Mouse (Mus musculus): ENCODE measurements around the gene Abcd1. TPM values are rescaled to one million over a fixed set of nuclear protein-coding genes. Genes with fewer than 3 reads are reported as not detected.
"Not testable (repeated sequence)": the region's sequence is repeated elsewhere in the genome, so short reads cannot be mapped to it uniquely, and the experiment has no call there.

Gene Abcd1
- total RNA-seq, 2 experiments from 2014 or later, result 15.8 to 16.0 TPM

DNA sequence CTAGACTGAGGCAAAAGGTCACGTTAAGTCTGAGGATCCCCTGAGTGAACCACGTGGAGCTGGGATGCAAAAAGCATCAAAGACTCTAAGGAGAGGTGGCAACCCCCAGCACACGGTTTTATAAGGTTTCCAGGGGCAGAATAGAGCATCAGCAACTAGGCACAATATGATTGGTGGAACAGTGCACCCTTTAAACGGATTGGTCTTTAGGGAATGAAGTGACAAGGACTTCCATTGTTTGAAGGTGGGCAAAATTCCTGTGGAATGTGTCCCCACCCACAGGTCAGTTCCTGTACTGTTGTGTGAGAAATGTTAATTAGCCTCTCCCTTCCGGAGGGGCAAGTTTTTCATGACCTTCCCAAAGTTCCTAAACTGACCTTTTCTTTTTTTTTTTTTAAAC is 22.8 kb downstream of the Abcd1 start:
- no peak for DNase-seq (ENCODE audit: low spot score in 2 of 2)

DNA sequence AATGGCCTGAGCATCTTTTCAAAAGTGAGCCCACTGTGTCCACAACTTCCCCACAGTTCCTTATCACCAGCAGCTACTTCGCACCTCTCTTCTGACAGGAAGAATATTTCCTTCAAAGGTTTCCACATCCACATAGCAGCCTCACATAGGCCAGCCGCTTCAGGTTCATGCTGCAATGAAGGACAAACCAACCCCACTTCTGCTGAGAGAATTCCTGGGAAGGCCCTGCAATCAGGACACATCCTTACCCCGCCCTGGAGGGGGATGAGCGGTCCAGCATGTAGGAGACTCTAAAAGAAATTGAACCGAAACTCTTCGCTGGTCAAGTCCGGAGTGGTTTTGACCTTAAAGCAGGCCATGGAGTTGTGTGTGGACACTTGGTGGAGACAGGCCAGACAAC is 23.4 kb downstream of the Abcd1 start:
- DNase-seq (ENCODE audit: low spot score in 2 of 2), result not testable (repeated sequence)

GRCm38 (mm10) chrX:73744774-73745481 is 28.5 kb downstream of the Abcd1 start:
- DNase-seq (ENCODE audit: low spot score in 2 of 2), result no peak

GRCm38 (mm10) chrX:73748977-73749376 is 32.6 kb downstream of the Abcd1 start:
- no peak for DNase-seq (ENCODE audit: low spot score in 2 of 2)

DNA sequence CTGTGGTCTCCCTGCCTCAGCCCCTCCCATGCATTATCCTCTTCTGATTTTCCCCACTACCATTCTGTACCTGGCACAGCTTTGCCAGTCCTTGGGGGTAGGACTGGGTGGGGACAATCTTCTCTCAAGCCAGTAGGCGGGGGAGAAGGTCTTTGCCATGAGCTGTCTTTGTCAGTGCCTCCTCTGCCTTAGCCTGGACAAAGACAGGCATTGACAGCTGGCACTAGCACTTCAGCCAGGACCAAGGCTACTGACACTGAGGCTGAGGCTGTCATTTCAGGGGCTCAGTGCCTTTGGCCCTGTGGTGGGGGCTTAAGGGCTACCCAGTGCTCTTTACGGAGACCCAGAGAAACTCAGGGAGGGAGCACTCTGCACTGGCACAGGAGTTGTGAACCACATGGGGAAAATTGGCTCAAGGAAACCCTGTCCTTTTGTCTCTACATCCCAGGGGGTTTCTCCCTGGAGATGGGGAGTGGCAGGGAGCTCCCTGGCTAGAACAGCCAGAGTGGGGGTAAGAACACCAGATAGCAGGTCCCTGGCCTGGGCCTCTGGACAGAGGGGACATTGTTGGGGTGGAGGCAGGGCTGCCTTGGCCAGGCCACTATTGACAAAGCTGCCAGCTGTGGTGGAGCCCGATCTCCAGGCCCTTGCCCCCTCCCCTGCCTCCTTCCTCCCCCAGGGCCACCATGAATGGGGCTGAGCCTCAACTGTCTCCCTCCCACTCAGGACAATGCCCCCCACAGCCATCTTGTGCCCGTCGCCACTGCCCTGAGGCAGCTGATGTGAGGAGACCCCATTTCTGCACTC is 40.1 kb downstream of the Abcd1 start, which contains the start of gene Plxnb3:
Gene Plxnb3, plus strand, starts transcription at position 757 of the 807 bp plus-strand sequence.
- DNase-seq (ENCODE audit: low spot score in 2 of 2), result peak in 1 of 2 experiments; percentile 18

DNA sequence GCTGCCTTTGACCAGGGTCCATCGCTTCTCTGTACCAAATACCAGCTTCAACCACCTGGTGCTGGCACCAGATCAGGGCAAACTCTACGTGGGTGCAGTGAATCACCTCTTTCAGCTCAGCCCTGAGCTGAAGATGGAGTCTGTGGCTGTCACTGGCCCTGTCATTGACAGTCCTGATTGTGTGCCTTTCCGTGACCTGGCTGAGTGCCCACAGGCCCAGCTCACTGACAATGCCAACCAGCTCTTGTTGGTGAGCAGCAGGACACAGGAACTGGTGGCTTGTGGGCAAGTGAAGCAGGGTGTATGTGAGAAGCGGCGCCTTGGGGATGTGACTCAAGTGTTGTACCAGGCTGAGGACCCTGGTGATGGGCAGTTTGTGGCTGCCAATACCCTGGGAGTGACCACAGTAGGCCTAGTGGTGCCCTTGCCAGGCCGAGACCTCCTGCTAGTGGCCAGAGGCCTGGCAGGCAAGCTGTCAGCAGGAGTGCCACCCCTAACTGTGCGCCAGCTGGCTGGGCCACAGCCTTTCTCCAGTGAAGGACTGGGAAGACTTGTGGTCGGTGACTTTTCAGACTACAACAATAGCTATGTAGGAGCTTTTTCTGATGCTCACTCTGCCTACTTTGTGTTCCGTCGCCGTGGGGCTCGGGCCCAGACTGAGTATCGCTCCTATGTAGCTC is 42.4 kb downstream of the Abcd1 start:
- DNase-seq (ENCODE audit: low spot score in 2 of 2), result peak; percentile 22 to 41

GRCm38 (mm10) chrX:73765311-73765710 is 48.9 kb downstream of the Abcd1 start:
- no peak for DNase-seq (ENCODE audit: low spot score in 2 of 2)

- DNase-seq (ENCODE audit: low spot score in 2 of 2), result peak in 1 of 2 experiments; percentile 26
Measured at GRCm38 (mm10) chrX:73767267-73767666, 50.9 kb downstream of the Abcd1 start.

DNA sequence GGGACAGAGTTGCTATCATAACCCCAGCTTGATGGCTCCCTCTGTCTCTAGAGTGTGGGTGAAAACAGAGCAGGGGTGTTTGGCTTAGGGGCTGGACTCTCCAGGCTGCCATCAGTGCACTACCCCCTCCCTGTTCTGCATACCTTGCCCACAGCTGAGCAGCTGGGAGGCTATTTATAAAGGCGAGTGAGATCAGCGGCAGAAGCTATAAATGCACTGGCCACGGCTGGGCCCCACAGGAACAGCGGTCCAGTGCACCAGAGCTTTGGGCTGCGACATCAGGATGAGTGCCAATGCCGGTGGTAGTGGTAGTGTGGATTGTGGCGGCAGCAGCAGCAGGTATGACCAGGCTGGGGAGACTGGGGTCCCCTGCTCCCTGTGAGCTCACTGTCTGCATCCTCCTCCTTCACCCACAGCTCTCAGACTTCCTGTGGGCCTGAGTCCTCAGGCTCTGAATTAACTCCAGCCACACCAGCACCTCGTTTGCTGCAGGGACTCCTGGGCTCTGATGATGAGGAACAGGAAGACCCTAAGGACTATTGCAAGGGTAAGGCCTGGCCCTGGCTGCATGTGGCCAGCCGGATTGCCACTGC is 57.9 kb downstream of the Abcd1 start, which contains the start of gene Srpk3:
Gene Srpk3, plus strand, starts transcription at position 238 of the 593 bp plus-strand sequence.
- no peak for DNase-seq (ENCODE audit: low spot score in 2 of 2)

- no peak for DNase-seq (ENCODE audit: low spot score in 2 of 2)
Measured at GRCm38 (mm10) chrX:73774802-73775483, 58.5 kb downstream of the Abcd1 start.

DNA sequence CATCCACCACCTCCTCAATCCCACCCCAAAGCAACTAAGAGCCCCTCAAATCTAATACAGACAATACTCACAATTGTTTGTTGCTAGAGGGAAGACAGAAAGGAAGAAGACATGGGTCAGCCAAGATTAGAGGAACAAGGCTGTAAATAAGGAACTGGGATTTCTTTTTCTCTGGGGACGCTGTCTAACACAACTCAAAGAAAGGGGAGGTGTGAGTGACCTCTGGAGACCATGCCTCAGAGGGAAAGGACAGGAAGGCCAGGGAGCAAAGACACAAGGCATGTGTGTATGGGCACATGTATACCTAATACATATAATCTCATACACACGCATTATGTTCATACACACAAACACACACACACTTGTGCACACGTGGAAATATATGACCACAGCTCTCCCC is 65.8 kb downstream of the Abcd1 start:
- DNase-seq (ENCODE audit: low spot score in 2 of 2), result no peak

- no peak for DNase-seq (ENCODE audit: low spot score in 2 of 2)
Measured at GRCm38 (mm10) chrX:73785666-73786065, 69.3 kb downstream of the Abcd1 start.

GRCm38 (mm10) chrX:73786364-73787224 is 70.2 kb downstream of the Abcd1 start, which contains the start of the genes Idh3g and Ssr4:
Gene Idh3g, minus strand, starts transcription at chrX:73786897.
Gene Ssr4, plus strand, starts transcription at chrX:73787028.
- DNase-seq (ENCODE audit: low spot score in 2 of 2), result peak; percentile 85 to 91

DNA sequence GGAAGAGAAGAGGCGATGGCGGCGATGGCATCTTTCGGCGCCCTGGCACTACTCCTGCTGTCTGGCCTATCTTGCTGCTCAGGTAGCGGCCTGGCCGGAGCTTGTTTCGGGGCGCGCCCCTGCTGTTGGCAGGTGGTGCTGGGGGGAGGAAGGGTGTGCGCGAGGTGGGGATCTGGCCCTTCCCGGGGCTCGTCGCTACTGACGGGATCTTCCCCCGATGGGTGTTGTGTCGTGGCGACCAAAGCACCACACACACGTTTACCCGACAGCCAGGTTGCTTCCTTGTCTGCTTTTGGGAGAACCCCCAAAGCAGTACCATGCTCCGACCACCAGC is 70.8 kb downstream of the Abcd1 start:
- DNase-seq (ENCODE audit: low spot score in 2 of 2), result no peak

Other genes starting within 250 kb of the Abcd1 start
- 10 to 100 TPM; 48.6 to 48.8 TPM for gene Bgn, start 233.0 kb upstream of the Abcd1 start, total RNA-seq (2021)
- 10 to 100 TPM; 90.9 to 95.2 TPM for gene Atp2b3, start 213.5 kb upstream of the Abcd1 start, total RNA-seq (2021)
- under 1 TPM; 0.80 to 0.83 TPM for gene Dusp9, start 77.2 kb upstream of the Abcd1 start, total RNA-seq (2021)
- 100 to 1,000 TPM; 126 to 138 TPM for gene Pnck, start 56.5 kb upstream of the Abcd1 start, total RNA-seq (2021)
- 10 to 100 TPM; 77.3 to 81.8 TPM for gene Slc6a8, start 43.4 kb upstream of the Abcd1 start, total RNA-seq (2021)
- gene Bcap31, start 422 bp upstream of the Abcd1 start, total RNA-seq (2021), result 10 to 100 TPM; 69.5 to 71.1 TPM
- gene Plxnb3, start 40.5 kb downstream of the Abcd1 start, total RNA-seq (2021), result 1 to 10 TPM; 6.5 to 7.9 TPM
- gene Srpk3, start 57.8 kb downstream of the Abcd1 start, total RNA-seq (2021), result 1 to 10 TPM; 2.2 to 3.8 TPM
- gene Idh3g, start 70.3 kb downstream of the Abcd1 start, total RNA-seq (2021), result 100 to 1,000 TPM; 151 to 157 TPM
- 100 to 1,000 TPM; 101 to 104 TPM for gene Ssr4, start 70.4 kb downstream of the Abcd1 start, total RNA-seq (2021)
- 100 to 1,000 TPM; 110 to 111 TPM for gene Pdzd4, start 108.4 kb downstream of the Abcd1 start, total RNA-seq (2021)
- gene Avpr2, start 175.5 kb downstream of the Abcd1 start, total RNA-seq (2021), result not detected
- 100 to 1,000 TPM; 333 to 351 TPM for gene L1cam, start 179.5 kb downstream of the Abcd1 start, total RNA-seq (2021)
- 1 to 10 TPM; 4.6 to 5.1 TPM for gene Arhgap4, start 205.3 kb downstream of the Abcd1 start, total RNA-seq (2021)
- gene Naa10, start 205.3 kb downstream of the Abcd1 start, total RNA-seq (2021), result 10 to 100 TPM; 69.8 to 72.9 TPM
- gene Renbp, start 214.3 kb downstream of the Abcd1 start, total RNA-seq (2021), result 1 to 10 TPM; 3.9 to 7.1 TPM
- 10 to 100 TPM; 72.9 to 77.8 TPM for gene Hcfc1, start 249.8 kb downstream of the Abcd1 start, total RNA-seq (2021)

Measured in layer of hippocampus, postnatal 10 days (tissue).